Mouse (Mus musculus) liver, postnatal 0 days (tissue): ENCODE data around the gene Arid2. TPM values are rescaled to one million over a fixed set of nuclear protein-coding genes. Genes with fewer than 3 reads are reported as not detected.
A peak's percentile ranks its signal among the peaks of the same experiment; 100 is the strongest.
"Not testable (repeated sequence)": the region's sequence is repeated elsewhere in the genome, so short reads cannot be mapped to it uniquely, and the experiment has no call there.

Experiments
- ATAC-seq: fragments of 200-750 bp; cut with Nextera tagmentation; 2 replicates; pipeline ENCODE4 v1.8.0; 2017; ENCODE audit warnings: mild to moderate bottlenecking, moderate library complexity
- DNase-seq: peaks from one replicate; pipeline ENCODE4 v3.0.0-alpha.2; 2016
- H3K27ac ChIP-seq: fragments of 300-500 bp; sonication (generic); 2 replicates; pipeline ENCODE4 v1.5.1; 2014; ENCODE audit warnings: antibody characterized with exemption, moderate library complexity, mild to moderate bottlenecking, low read depth
- H3K27me3 ChIP-seq: fragments of 300-500 bp; sonication (generic); 2 replicates; pipeline ENCODE4 v1.6.1; 2014; ENCODE audit warnings: low read length, control low read depth, mixed read lengths; ENCODE audit not compliant: insufficient read depth
- H3K36me3 ChIP-seq: fragments of 300-500 bp; sonication (generic); replicated peaks from 2 replicates; pipeline ENCODE4 v1.6.1; 2014; ENCODE audit warnings: mild to moderate bottlenecking, control low read depth, low read length, moderate library complexity, mixed read lengths; ENCODE audit not compliant: insufficient read depth
- H3K4me1 ChIP-seq: fragments of 300-500 bp; sonication (generic); 2 replicates; pipeline ENCODE4 v1.6.1; 2014; ENCODE audit warnings: antibody characterized with exemption, mild to moderate bottlenecking, control low read depth; ENCODE audit not compliant: insufficient read depth
- H3K4me2 ChIP-seq: fragments of 300-500 bp; sonication (generic); 2 replicates; pipeline ENCODE4 v1.6.1; 2014; ENCODE audit warnings: low read depth, mild to moderate bottlenecking, low read length, moderate library complexity, mixed read lengths
- H3K4me3 ChIP-seq: fragments of 300-500 bp; sonication (generic); 2 replicates; pipeline ENCODE4 v1.5.1; 2014; ENCODE audit warnings: low read depth, low read length
- H3K9ac ChIP-seq: fragments of 300-500 bp; sonication (generic); replicated peaks from 2 replicates; pipeline ENCODE4 v1.6.1; 2014; ENCODE audit warnings: mild to moderate bottlenecking, moderate library complexity
- H3K9me3 ChIP-seq: fragments of 300-500 bp; sonication (generic); 2 replicates; pipeline ENCODE4 v1.6.1; 2016; ENCODE audit warnings: mild to moderate bottlenecking, control low read depth, low read length, mixed read lengths
- CTCF ChIP-seq: sonication (generic); IDR thresholded peaks from 2 replicates; pipeline ENCODE4 v1.5.1; 2016; ENCODE audit warnings: antibody characterized with exemption, low read depth
- EP300 ChIP-seq: IDR thresholded peaks from 2 replicates; pipeline ENCODE4 v1.6.1; 2016; ENCODE audit warnings: antibody characterized with exemption, low read depth, mild to moderate bottlenecking
- WGBS: fragments of 180-500 bp; shearing (Covaris S2); extraction: QIAGEN DNeasy Blood & Tissue Kit; methylation state at CpG from one replicate; pipeline ENCODE4 v1.1.7; 2014; ENCODE audit not compliant: insufficient replicate concordance; 5-methylcytosine and 5-hydroxymethylcytosine counted together
- polyA plus RNA-seq: library from polyadenylated mRNA; unstranded; fragments of >200 nt; fragmentation: Nextera tagmentation; extraction: Ambion mirVana; gene quantifications from 2 replicates; pipeline ENCODE4 v1.2.1, GENCODE M21; 2015

Gene Arid2
- polyA plus RNA-seq, 1 experiment from 2014 or later, result 5.5 TPM

DNA sequence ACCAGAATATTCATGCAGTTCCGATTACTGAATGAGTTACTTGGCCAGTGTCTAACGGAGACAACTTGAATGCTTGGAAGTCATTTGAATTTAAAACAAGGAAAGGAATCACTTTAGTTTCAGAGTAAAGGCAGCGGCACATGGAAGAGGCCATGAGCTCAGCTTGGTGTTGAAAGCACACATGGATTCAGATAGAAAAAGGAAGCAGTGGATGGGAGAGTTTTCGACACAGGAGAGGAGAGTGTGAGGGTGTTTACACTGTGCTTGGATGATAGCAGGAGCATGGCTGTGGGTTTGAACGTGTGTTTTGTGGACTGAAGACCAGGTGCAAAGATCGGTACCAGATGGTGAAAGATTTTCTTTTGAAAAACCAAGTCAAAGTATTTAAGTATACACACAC, 22.0 kb downstream of the Arid2 start:
- H3K27ac ChIP-seq, result no peak overlapping the region
- no peak overlapping the region for H3K9ac ChIP-seq
- H3K4me3 ChIP-seq, result no peak overlapping the region
- H3K36me3 ChIP-seq, result peaks cover 16% of the 10 kb centered on the region
- 53% methylated on average over 6 of the region's 6 CpGs for WGBS
- H3K4me1 ChIP-seq, result peaks cover 9% of the 10 kb centered on the region; the same call in 1 of the 2 replicates
- TF ChIP-seq EP300, result no peak
- TF ChIP-seq CTCF, result no peak
- H3K9me3 ChIP-seq, result no peaks in the 10 kb centered on the region
- no peaks in the 10 kb centered on the region for H3K27me3 ChIP-seq
- DNase-seq (no peak), ATAC-seq (peak; percentile 50)
- H3K4me2 ChIP-seq, result no peak overlapping the region

DNA sequence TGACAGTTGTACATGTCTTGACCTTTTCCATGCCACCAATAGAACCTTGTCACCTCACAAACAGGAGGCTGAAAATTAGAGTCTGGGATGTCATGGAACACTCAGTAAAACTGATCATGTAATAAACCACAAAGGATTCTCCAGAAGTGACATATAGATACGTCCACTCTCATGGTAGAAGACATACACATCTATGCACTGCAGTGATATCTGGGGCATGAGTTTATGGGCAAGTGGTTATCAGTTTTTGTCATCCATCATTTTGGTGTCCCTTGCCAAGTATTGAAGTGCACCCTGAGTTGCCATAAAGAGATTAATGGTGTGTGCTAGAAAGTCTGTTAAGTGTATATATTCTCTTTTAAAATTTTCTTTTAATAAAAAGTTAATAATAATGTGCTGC, 25.6 kb downstream of the Arid2 start:
- WGBS, result 55% methylated on average over 1 of the region's 1 CpGs
- Histone ChIP-seq H3K4me3 (no peak overlapping the region), H3K4me1 (peaks cover 7% of the 10 kb centered on the region; the same call in 1 of the 2 replicates), H3K27me3 (no peaks in the 10 kb centered on the region), H3K9me3 (no peaks in the 10 kb centered on the region), H3K36me3 (peaks cover 11% of the 10 kb centered on the region; the same call in 1 of the 2 replicates), H3K4me2 (no peak overlapping the region), H3K27ac (no peak overlapping the region), H3K9ac (no peak overlapping the region)
- peak; percentile 86 for ATAC-seq
- TF ChIP-seq EP300 (peak; percentile 92), CTCF (no peak)
- no peak for DNase-seq

- Histone ChIP-seq H3K4me1 (peaks cover 3% of the 10 kb centered on the region; the same call in 1 of the 2 replicates), H3K27me3 (no peaks in the 10 kb centered on the region), H3K36me3 (peaks cover 11% of the 10 kb centered on the region; the same call in 1 of the 2 replicates), H3K9ac (no peak overlapping the region), H3K4me3 (no peak overlapping the region), H3K4me2 (no peak overlapping the region), H3K9me3 (no peaks in the 10 kb centered on the region), H3K27ac (no peak overlapping the region)
- TF ChIP-seq CTCF, result no peak
- TF ChIP-seq EP300, result no peak
- WGBS, result 13% methylated on average over 1 of the region's 1 CpGs
- DNase-seq, result no peak
- peak; percentile 13; the same call in 1 of the 2 replicates for ATAC-seq
These were observed 28.3 kb downstream of the Arid2 start for GRCm38 (mm10) chr15:96315664-96316063.

DNA sequence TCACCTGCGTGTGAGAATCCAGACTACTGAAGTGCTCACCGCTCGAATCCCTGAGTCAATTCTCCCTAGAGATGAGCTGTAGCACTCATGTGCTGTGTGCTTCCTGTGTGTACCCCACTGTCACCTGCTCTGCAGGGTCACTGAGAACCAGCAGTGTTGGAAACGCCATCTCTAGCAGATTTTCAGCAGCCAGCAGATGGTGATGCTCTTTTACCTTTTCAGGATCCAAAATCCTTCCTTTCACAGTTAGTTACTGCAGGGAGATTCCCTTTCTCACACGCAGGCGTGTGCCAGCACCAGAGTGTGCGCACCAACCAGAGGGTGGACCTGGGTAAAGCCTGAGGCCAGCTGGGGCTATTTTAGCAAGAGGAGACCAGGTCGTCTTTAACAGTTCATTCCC, 32.0 kb downstream of the Arid2 start:
- DNase-seq (no peak), ATAC-seq (no peak)
- H3K4me3 ChIP-seq, result no peak overlapping the region
- WGBS, result 84% methylated on average over 8 of the region's 8 CpGs
- H3K4me2 ChIP-seq, result no peak overlapping the region
- peaks cover 6% of the 10 kb centered on the region; the same call in 1 of the 2 replicates for H3K36me3 ChIP-seq
- no peak for TF ChIP-seq EP300
- no peak for TF ChIP-seq CTCF
- H3K27me3 ChIP-seq, result no peaks in the 10 kb centered on the region
- H3K4me1 ChIP-seq, result peaks cover 3% of the 10 kb centered on the region; the same call in 1 of the 2 replicates
- H3K9ac ChIP-seq, result no peak overlapping the region
- no peaks in the 10 kb centered on the region for H3K9me3 ChIP-seq
- no peak overlapping the region for H3K27ac ChIP-seq

GRCm38 (mm10) chr15:96325726-96326328, 38.5 kb downstream of the Arid2 start:
- no peak overlapping the region for H3K4me2 ChIP-seq
- no peak for DNase-seq
- H3K9me3 ChIP-seq, result no peaks in the 10 kb centered on the region
- peaks cover 8% of the 10 kb centered on the region; the same call in 1 of the 2 replicates for H3K36me3 ChIP-seq
- 0 out of 2 replicates have a peak, but pooled peaks cover 4% of the 10 kb centered on the region for H3K4me1 ChIP-seq
- H3K9ac ChIP-seq, result no peak overlapping the region
- no peak for TF ChIP-seq EP300
- H3K27me3 ChIP-seq, result no peaks in the 10 kb centered on the region
- no peak overlapping the region for H3K4me3 ChIP-seq
- no peak overlapping the region for H3K27ac ChIP-seq
- no peak for ATAC-seq
- 77% methylated on average over 7 of the region's 7 CpGs for WGBS

DNA sequence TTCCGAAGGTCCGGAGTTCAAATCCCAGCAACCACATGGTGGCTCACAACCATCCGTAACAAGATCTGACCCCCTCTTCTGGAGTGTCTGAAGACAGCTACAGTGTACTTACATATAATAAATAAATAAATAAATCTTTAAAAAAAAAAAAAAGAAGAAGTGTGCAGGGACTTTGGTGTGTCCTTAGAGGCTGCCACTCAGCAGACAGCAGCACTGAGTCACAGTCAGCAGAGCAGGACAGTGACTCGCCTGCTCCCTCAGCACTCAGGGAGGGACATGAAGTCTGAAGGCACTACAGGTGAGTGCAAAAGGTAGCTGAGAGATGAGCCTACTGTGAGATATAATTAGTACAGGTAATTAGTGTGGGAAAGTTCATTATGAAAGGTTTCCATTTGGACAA, 41.4 kb downstream of the Arid2 start:
- H3K4me3 ChIP-seq, ATAC-seq, H3K27ac ChIP-seq, H3K9me3 ChIP-seq, DNase-seq, H3K4me2 ChIP-seq, H3K36me3 ChIP-seq, H3K9ac ChIP-seq, H3K27me3 ChIP-seq: not testable (repeated sequence)
- 93% methylated on average over 3 of the region's 4 CpGs for whole genome bisulfite sequencing
- H3K4me1 ChIP-seq, result peaks cover 13% of the 10 kb centered on the region; the same call in 1 of the 2 replicates
